Mouse (Mus musculus): ENCODE measurements at regions not wholly inside any gene's neighbourhood (a gene's known extent, or its start where the extent isn't known, plus 50 kb on each side); places are given as distances from the start of the nearest gene placed in this dataset.

GRCm38 (mm10) chr1:61198549-61199062, 220.9 kb downstream of the Icos start:
- TF ChIP-seq CTCF (IDR thresholded peaks at IDR 0.05; ENCODE audit: low read depth) = no peak
- TF ChIP-seq EP300 (IDR thresholded peaks at IDR 0.05; ENCODE audit: low read depth) = no peak
